Mouse (Mus musculus) intestine, embryonic 14.5 days (tissue): Measurements from ENCODE around the gene Tmem123. TPM values are rescaled to one million over a fixed set of nuclear protein-coding genes. Genes with fewer than 3 reads are reported as not detected.

ENCODE experiments used
- ATAC-seq: fragments of 200-750 bp; cut with Nextera tagmentation; replicated peaks from 2 replicates; pipeline ENCODE4 v1.8.0; 2017; ENCODE audit warnings: low read depth, moderate number of reproducible peaks, moderate TSS enrichment, moderate library complexity; ENCODE audit not compliant: low FRiP score, low TSS enrichment
- DNase-seq: peaks from one replicate; pipeline ENCODE4 v3.0.0-alpha.2; 2018; ENCODE audit warnings: low spot score
- H3K27ac ChIP-seq: fragments of 300-500 bp; sonication (generic); 2 replicates; pipeline ENCODE4 v1.5.1; 2014; ENCODE audit warnings: low read depth, mild to moderate bottlenecking, control low read depth
- H3K27me3 ChIP-seq: fragments of 300-500 bp; sonication (generic); replicated peaks from 2 replicates; pipeline ENCODE4 v1.6.1; 2014; ENCODE audit warnings: low read length, control low read depth; ENCODE audit not compliant: control insufficient read depth, insufficient read depth
- H3K36me3 ChIP-seq: fragments of 300-500 bp; sonication (generic); 2 replicates; pipeline ENCODE4 v1.6.1; 2014; ENCODE audit warnings: low read length, control low read depth; ENCODE audit not compliant: control insufficient read depth, insufficient read depth
- H3K4me1 ChIP-seq: fragments of 300-500 bp; sonication (generic); replicated peaks from 2 replicates; pipeline ENCODE4 v1.6.1; 2014; ENCODE audit warnings: low read length, control low read depth, mixed read lengths; ENCODE audit not compliant: control insufficient read depth, insufficient read depth
- H3K4me2 ChIP-seq: fragments of 300-500 bp; sonication (generic); 2 replicates; pipeline ENCODE4 v1.6.1; 2014; ENCODE audit warnings: low read length
- H3K4me3 ChIP-seq: fragments of 300-500 bp; sonication (generic); 2 replicates; pipeline ENCODE4 v1.5.1; 2014; ENCODE audit warnings: low read depth, low read length, control low read depth, mixed read lengths
- H3K9ac ChIP-seq: fragments of 300-500 bp; sonication (generic); 2 replicates; pipeline ENCODE4 v1.6.1; 2014; ENCODE audit warnings: mild to moderate bottlenecking, low read length
- H3K9me3 ChIP-seq: fragments of 300-500 bp; sonication (generic); 2 replicates; pipeline ENCODE4 v1.6.1; 2016; ENCODE audit warnings: low read length, control low read depth; ENCODE audit not compliant: control insufficient read depth
- WGBS: fragments of 180-500 bp; shearing (Covaris S2); extraction: QIAGEN DNeasy Blood & Tissue Kit; methylation state at CpG from one replicate; pipeline ENCODE4 v1.1.7; 2014; 5-methylcytosine and 5-hydroxymethylcytosine counted together
- polyA plus RNA-seq: library from polyadenylated mRNA; unstranded; fragments of >200 nt; fragmentation: Nextera tagmentation; extraction: Ambion mirVana; gene quantifications from 2 replicates; pipeline ENCODE4 v1.2.1, GENCODE M21; 2014

Gene Tmem123
- polyA plus RNA-seq, 1 experiment from 2014 or later: 92.2 TPM

DNA sequence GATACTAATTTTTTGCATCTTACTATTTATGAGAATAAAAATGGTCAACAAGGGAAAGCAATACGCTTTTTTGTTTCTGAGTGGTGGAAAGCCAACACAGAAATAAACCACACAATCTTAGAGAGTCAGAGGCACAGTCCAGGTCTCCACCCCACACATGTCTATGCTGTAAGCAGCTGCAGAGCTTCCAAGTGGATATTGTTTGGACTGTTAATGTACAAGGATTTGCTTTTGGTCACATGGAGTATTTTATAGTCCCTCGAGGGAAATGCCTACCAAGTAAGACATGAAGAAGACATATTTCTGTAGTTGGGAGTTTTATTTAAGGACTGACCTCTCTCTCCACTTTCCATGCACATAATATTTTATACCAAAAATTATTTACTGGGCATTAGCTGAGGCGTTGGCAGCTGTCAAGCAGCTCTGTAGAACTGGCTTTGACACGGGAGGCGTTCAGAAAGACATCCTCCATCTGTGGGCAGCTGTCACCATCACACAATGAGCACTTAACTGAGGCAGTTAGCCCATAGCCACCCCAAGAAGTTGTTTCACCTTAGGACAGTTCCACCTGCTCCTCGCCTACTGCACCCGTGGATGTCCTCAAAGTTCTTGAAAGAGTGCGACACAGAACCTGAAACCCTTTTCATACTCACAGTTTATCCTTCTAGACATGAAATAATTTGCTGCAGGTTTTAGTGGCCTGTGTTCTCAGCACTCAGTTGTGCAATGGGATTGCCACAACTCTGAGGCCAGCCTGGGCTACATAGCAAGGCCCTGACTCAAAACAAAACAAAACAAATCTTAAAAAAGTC lies 26.1 kb downstream of the Tmem123 start:
- H3K9me3 ChIP-seq: no peaks in the 10 kb centered on the region
- H3K4me2 ChIP-seq: no peak overlapping the region
- ATAC-seq: no peak
- H3K4me1 ChIP-seq: no peaks in the 10 kb centered on the region
- H3K9ac ChIP-seq: no peak overlapping the region
- 81% methylated on average over 8 of the region's 8 CpGs for WGBS
- peaks cover 37% of the 10 kb centered on the region for H3K36me3 ChIP-seq
- peak; percentile 38 for DNase-seq
- no peak overlapping the region for H3K27ac ChIP-seq
- H3K27me3 ChIP-seq: no peaks in the 10 kb centered on the region
- no peak overlapping the region for H3K4me3 ChIP-seq

DNA sequence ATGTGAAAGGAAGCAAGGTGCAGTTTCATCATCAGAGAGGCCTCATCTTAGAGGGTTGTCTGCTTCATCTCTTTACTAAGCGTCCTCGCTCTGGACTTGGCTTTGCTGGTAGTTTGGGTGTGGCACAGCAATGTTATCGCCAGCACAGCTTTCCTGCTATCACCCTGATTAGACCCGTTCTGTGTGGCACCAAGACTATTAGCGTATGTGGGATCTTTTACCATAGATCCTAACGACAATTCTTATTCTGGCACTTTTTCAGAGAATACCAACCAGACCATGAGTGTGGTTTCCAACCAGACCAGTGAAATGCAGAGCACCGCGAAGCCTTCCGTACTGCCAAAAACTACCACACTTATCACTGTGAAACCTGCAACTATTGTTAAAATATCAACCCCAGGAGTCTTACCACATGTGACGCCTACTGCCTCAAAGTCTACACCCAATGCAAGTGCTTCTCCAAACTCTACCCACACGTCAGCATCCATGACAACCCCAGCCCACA lies 26.8 kb downstream of the Tmem123 start:
- WGBS: 93% methylated on average over 11 of the region's 11 CpGs
- no peaks in the 10 kb centered on the region for H3K4me1 ChIP-seq
- DNase-seq (peak; percentile 18), ATAC-seq (no peak)
- H3K4me2 ChIP-seq: no peak overlapping the region
- no peaks in the 10 kb centered on the region for H3K27me3 ChIP-seq
- H3K4me3 ChIP-seq: no peak overlapping the region
- H3K9ac ChIP-seq: no peak overlapping the region
- H3K9me3 ChIP-seq: no peaks in the 10 kb centered on the region
- peaks cover 30% of the 10 kb centered on the region for H3K36me3 ChIP-seq
- H3K27ac ChIP-seq: no peak overlapping the region

DNA sequence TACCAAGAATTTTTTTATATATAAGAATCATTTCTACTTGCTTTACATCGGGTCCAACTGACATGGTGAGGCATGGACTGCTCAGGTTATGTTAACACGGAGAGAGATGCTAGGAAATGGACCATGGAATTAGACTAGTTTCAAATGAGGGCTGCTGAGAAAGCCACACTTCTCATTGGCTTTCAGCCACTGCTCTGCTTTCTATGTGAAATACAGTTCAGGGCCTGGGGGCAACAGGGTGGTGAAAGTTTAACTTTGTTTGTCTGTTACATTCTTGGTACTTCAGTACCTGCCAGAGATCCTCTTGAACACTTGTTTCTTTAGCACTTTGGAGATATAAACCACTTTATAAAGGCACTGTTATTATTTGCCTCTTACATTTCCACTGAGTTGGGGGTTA lies 29.7 kb downstream of the Tmem123 start:
- no peaks in the 10 kb centered on the region for H3K27me3 ChIP-seq
- 88% methylated on average over 2 of the region's 2 CpGs for WGBS
- DNase-seq: no peak
- H3K4me3 ChIP-seq: no peak overlapping the region
- peaks cover 30% of the 10 kb centered on the region for H3K36me3 ChIP-seq
- no peaks in the 10 kb centered on the region for H3K4me1 ChIP-seq
- ATAC-seq: no peak
- H3K4me2 ChIP-seq: no peak overlapping the region
- no peak overlapping the region for H3K27ac ChIP-seq
- no peaks in the 10 kb centered on the region for H3K9me3 ChIP-seq
- no peak overlapping the region for H3K9ac ChIP-seq

DNA sequence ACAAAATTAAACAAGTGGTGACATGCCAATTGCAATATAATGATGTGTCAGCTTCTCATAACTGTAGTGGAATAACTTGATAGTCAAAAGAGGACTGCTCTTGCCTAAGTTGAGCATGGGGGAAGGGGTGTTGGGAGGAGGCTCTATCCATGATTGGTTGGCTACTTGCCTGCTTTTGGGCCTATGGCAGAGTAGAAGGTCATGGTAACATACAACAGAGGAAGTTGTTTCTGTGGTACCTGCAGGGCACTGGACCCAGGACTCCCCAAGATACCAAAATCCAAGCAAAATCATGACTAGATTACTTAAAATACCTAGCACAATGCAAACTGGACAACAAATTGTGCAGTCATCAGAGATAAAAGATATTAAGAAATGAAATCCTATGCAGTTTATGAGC lies 31.7 kb downstream of the Tmem123 start:
- H3K27ac ChIP-seq: no peak overlapping the region
- DNase-seq (no peak), ATAC-seq (no peak)
- H3K36me3 ChIP-seq: peaks cover 30% of the 10 kb centered on the region
- H3K4me2 ChIP-seq: no peak overlapping the region
- H3K9me3 ChIP-seq: no peaks in the 10 kb centered on the region
- no peak overlapping the region for H3K4me3 ChIP-seq
- H3K4me1 ChIP-seq: no peaks in the 10 kb centered on the region
- H3K27me3 ChIP-seq: no peaks in the 10 kb centered on the region
- H3K9ac ChIP-seq: no peak overlapping the region

DNA sequence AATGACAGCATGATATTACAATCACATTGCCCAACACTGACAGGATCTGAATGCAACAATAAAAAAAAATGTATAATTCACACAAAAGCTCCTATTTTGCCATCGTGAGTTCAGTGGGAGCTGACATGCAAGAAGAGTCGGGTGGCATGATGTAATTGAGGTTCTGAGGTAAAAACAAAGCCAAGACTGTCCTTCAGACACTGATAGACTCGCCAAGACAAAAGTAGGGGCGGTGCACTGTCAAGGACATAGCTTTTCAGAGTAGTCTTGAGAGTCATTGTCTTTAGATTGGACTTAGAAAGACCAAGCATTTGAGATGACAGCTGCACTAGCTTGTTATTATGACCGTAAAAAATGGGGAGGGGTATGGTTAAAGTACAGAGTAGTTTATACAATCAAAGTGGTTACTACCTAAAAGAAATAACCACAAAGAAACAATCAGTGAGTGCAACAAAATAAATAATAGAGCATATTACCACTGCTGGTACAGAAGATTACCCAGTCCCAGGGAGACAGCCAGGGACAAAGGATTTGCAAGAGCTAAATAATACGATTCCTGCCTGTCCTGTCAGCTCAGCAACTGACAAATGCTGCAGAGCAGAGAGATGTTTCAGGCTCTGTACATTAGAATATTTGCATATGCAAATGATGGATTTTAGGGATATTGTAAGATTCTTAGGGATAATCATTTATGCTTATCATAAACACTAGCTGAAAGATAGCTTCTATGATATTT lies 32.5 kb downstream of the Tmem123 start:
- H3K9ac ChIP-seq: no peak overlapping the region
- no peaks in the 10 kb centered on the region for H3K4me1 ChIP-seq
- peaks cover 23% of the 10 kb centered on the region for H3K36me3 ChIP-seq
- ATAC-seq (no peak), DNase-seq (no peak)
- no peak overlapping the region for H3K27ac ChIP-seq
- H3K27me3 ChIP-seq: no peaks in the 10 kb centered on the region
- H3K4me2 ChIP-seq: no peak overlapping the region
- no peak overlapping the region for H3K4me3 ChIP-seq
- H3K9me3 ChIP-seq: no peaks in the 10 kb centered on the region
- 79% methylated on average over 6 of the region's 6 CpGs for WGBS

DNA sequence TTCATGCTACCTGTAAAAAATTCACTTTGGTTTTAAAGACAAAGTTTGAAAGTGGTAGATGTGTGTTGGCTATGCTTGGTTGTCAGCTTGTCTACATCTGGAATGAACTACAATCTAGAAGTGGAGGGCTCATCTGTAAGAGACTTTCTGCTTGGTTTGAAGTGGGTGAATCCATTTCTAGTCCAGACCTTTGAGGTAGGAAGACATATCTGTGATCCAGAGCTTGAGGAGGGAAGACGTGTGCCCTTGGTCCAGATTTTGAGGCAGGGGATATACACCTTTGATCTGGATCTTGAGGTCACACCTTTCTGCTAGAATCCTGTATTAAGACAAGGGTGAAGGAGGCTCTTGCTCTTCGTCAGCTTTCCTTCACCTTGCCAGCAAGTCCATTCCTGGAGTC lies 33.7 kb downstream of the Tmem123 start:
- no peak overlapping the region for H3K27ac ChIP-seq
- H3K27me3 ChIP-seq: no peaks in the 10 kb centered on the region
- DNase-seq (no peak), ATAC-seq (no peak)
- H3K36me3 ChIP-seq: peaks cover 12% of the 10 kb centered on the region
- no peaks in the 10 kb centered on the region for H3K9me3 ChIP-seq
- no peak overlapping the region for H3K4me3 ChIP-seq
- 92% methylated on average over 2 of the region's 2 CpGs for WGBS
- H3K4me2 ChIP-seq: no peak overlapping the region
- no peaks in the 10 kb centered on the region for H3K4me1 ChIP-seq
- H3K9ac ChIP-seq: no peak overlapping the region

DNA sequence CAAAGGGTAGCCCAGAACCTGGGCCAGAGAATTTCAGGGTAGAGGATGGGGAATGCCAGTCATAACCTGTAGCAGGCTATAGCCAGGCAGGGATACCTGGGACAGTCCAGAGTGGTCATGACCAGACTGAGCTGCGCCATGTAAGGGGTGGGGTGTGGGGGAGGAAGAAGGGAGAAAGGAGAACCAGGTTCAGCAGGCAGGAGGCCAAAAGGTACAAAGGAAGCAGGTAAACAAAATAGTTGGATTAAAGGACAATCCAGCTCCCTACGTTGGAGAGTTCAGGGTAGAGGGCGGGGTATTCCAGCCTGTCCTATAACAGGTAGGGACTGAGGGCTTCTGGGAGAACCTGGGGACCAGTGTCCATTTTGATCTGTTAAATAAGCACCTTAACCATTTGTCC lies 34.7 kb downstream of the Tmem123 start:
- 82% methylated on average over 3 of the region's 3 CpGs for WGBS
- no peak for ATAC-seq

DNA sequence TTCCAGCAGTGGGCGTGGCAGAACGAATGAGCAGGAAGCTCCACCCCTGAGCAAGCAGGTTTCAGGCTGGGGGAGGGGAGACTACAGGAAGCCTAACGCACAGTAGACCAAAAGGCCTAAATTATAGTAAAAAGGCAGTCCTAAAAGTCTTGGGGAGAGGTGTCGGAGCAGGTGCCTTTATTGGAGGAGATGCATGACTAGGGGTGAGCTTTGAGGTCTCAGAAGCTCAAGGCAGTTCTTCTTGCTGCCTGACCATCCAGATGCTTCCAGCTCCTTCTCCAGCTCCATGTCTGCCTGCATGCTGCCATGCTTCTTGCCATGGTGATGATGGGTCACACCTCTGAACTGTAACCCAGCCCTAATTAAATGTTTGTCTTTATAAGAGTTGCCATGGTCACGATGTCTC lies 41.3 kb downstream of the Tmem123 start:
- DNase-seq (no peak), ATAC-seq (0 out of 2 replicates have a peak, but pooled peaks have one; percentile 32)
- Histone ChIP-seq H3K27ac (no peak overlapping the region), H3K4me3 (no peak overlapping the region), H3K4me2 (no peak overlapping the region), H3K9me3 (no peaks in the 10 kb centered on the region), H3K9ac (no peak overlapping the region), H3K36me3 (no peaks in the 10 kb centered on the region), H3K4me1 (no peaks in the 10 kb centered on the region), H3K27me3 (no peaks in the 10 kb centered on the region)
- 51% methylated on average over 5 of the region's 5 CpGs for WGBS

More for the DNA sequence above, 34.7 kb downstream of the Tmem123 start:
- Histone ChIP-seq H3K9ac (no peak overlapping the region), H3K27me3 (no peaks in the 10 kb centered on the region), H3K27ac (no peak overlapping the region), H3K4me3 (no peak overlapping the region), H3K4me2 (no peak overlapping the region), H3K9me3 (no peaks in the 10 kb centered on the region), H3K4me1 (no peaks in the 10 kb centered on the region), H3K36me3 (peaks cover 5% of the 10 kb centered on the region; the same call in 1 of the 2 replicates)
- DNase-seq: no peak
